In genomic region chr19:10115373-10116158, GRCm38 (mm10) we compare ENCODE assay signal across 25 mouse cellular contexts. TPM values are rescaled to one million over a fixed set of nuclear protein-coding genes. Genes with fewer than 3 reads are reported as not detected.
A peak's percentile ranks its signal among the peaks of the same experiment; 100 is the strongest.
DNase-seq lines count a peak whose midpoint lies in the region; ATAC-seq and TF ChIP-seq lines count a peak whose summit lies in the region.
"Had no signal": no experiment of that assay in that cellular context is flagged by ENCODE, and none has a peak within 500 bp of the region (broad histone marks: within the 10 kb centered on the region; RNA-seq: fewer than 3 reads in every experiment).

No protein-coding gene starts in this region.

- no peaks in the 10 kb centered on the region for H3K27me3 ChIP-seq in midbrain, embryonic 11.5 days (ENCODE audit: control insufficient read depth, insufficient read depth, low read length)
- no peaks in the 10 kb centered on the region for H3K27me3 ChIP-seq in midbrain, embryonic 16.5 days (ENCODE audit: control insufficient read depth, insufficient read depth, low read depth, low read length)
- no peaks in the 10 kb centered on the region for H3K27me3 ChIP-seq in intestine, postnatal 0 days (replicated peaks; ENCODE audit: control insufficient read depth, insufficient read depth, low read length)
- 0 out of 2 replicates have a peak, but pooled peaks cover 3% of the 10 kb centered on the region for H3K27me3 ChIP-seq in midbrain, embryonic 10.5 days (ENCODE audit: low read depth, poor library complexity, severe bottlenecking)
- H3K27me3 ChIP-seq: CH12.LX; hindbrain, embryonic 13.5 days; Patski had no signal

- no peak overlapping the region for H3K4me2 ChIP-seq in midbrain, embryonic 11.5 days
- no peak overlapping the region for H3K4me2 ChIP-seq in midbrain, embryonic 16.5 days (ENCODE audit: low read length)
- no peak overlapping the region for H3K4me2 ChIP-seq in intestine, postnatal 0 days (replicated peaks; ENCODE audit: low read depth)
- H3K4me2 ChIP-seq: heart, embryonic 11.5 days; hindbrain, embryonic 13.5 days had no signal

- H3K27ac ChIP-seq in midbrain, embryonic 11.5 days (ENCODE audit: low read depth, low read length), result no peak overlapping the region
- no peak overlapping the region for H3K27ac ChIP-seq in midbrain, embryonic 16.5 days (ENCODE audit: low read length)
- H3K27ac ChIP-seq in intestine, postnatal 0 days (ENCODE audit: low read depth, low read length), result no peak overlapping the region
- H3K27ac ChIP-seq in midbrain, embryonic 10.5 days (replicated peaks), result no peak overlapping the region
- H3K27ac ChIP-seq: gastrocnemius, adult 2 months; hindbrain, embryonic 10.5 days; hindbrain, embryonic 13.5 days had no signal

- WGBS in midbrain, embryonic 11.5 days, result 81% methylated on average over 6 of the region's 6 CpGs
- WGBS in midbrain, embryonic 16.5 days, result 77% methylated on average over 6 of the region's 6 CpGs
- WGBS in intestine, postnatal 0 days, result 57% methylated on average over 6 of the region's 6 CpGs
- 82% methylated on average over 6 of the region's 6 CpGs for WGBS in midbrain, embryonic 10.5 days

- H3K9ac ChIP-seq in midbrain, embryonic 11.5 days (ENCODE audit: low read length), result no peak overlapping the region
- no peak overlapping the region for H3K9ac ChIP-seq in midbrain, embryonic 16.5 days (ENCODE audit: low read depth, low read length)
- H3K9ac ChIP-seq in intestine, postnatal 0 days (ENCODE audit: low read depth, low read length), result no peak overlapping the region
- H3K9ac ChIP-seq: forebrain, postnatal 0 days; hindbrain, embryonic 13.5 days had no signal

- DNase-seq in kidney, adult 11 months, result peak; percentile 44
- no peak for DNase-seq in kidney, adult 9 months
- peak; percentile 64 for DNase-seq in midbrain, embryonic 11.5 days (ENCODE audit: low spot score, missing footprints)
- DNase-seq in right cerebral cortex, adult 18-20 months, result no peak
- no peak for DNase-seq in midbrain, embryonic 10.5 days (ENCODE audit: low spot score)
- DNase-seq: adrenal gland, postnatal 10 days; adrenal gland, postnatal 36 days; B cell, adult 2 months; cerebellum, adult 18-20 months; cerebellum, adult 9-10 months; cerebellum, postnatal 14 days; forebrain, postnatal 0 days; gastrocnemius, adult 2 months; gastrocnemius, postnatal 14 days; heart, postnatal 36 days had no signal

- H3K4me3 ChIP-seq in midbrain, embryonic 11.5 days (ENCODE audit: low read depth, low read length), result no peak overlapping the region
- H3K4me3 ChIP-seq in midbrain, embryonic 16.5 days (ENCODE audit: low read depth, low read length), result no peak overlapping the region
- no peak overlapping the region for H3K4me3 ChIP-seq in intestine, postnatal 0 days (ENCODE audit: low read depth, low read length)
- no peak overlapping the region for H3K4me3 ChIP-seq in midbrain, embryonic 10.5 days
- H3K4me3 ChIP-seq: gastrocnemius, adult 2 months; hindbrain, embryonic 10.5 days; hindbrain, embryonic 13.5 days had no signal

- H3K4me1 ChIP-seq in midbrain, embryonic 11.5 days (ENCODE audit: control insufficient read depth, insufficient read depth, low read length), result no peaks in the 10 kb centered on the region; the same call in 1 of the 2 replicates
- no peaks in the 10 kb centered on the region for H3K4me1 ChIP-seq in midbrain, embryonic 16.5 days (ENCODE audit: control insufficient read depth, insufficient read depth, low read length)
- H3K4me1 ChIP-seq in intestine, postnatal 0 days (replicated peaks; ENCODE audit: control insufficient read depth, insufficient read depth, low read length), result no peaks in the 10 kb centered on the region
- H3K4me1 ChIP-seq in midbrain, embryonic 10.5 days, result peaks cover 14% of the 10 kb centered on the region
- H3K4me1 ChIP-seq: hindbrain, embryonic 13.5 days had no signal

- no peak for ATAC-seq in midbrain, embryonic 11.5 days (ENCODE audit: low FRiP score)
- no peak for ATAC-seq in midbrain, embryonic 16.5 days
- peak; percentile 72 for ATAC-seq in intestine, postnatal 0 days
- ATAC-seq: forebrain, embryonic 14.5 days; forebrain, postnatal 0 days; hindbrain, embryonic 16.5 days; Patski had no signal

- no peaks in the 10 kb centered on the region for H3K36me3 ChIP-seq in midbrain, embryonic 11.5 days (ENCODE audit: control insufficient read depth, insufficient read depth, low read length)
- no peaks in the 10 kb centered on the region for H3K36me3 ChIP-seq in midbrain, embryonic 16.5 days (ENCODE audit: control insufficient read depth, insufficient read depth, low read length)
- H3K36me3 ChIP-seq in intestine, postnatal 0 days (ENCODE audit: control insufficient read depth, insufficient read depth), result no peaks in the 10 kb centered on the region
- H3K36me3 ChIP-seq in midbrain, embryonic 10.5 days, result no peaks in the 10 kb centered on the region
- H3K36me3 ChIP-seq: G1E; hindbrain, embryonic 10.5 days; hindbrain, embryonic 13.5 days had no signal

- no peaks in the 10 kb centered on the region for H3K9me3 ChIP-seq in midbrain, embryonic 11.5 days (ENCODE audit: control insufficient read depth, low read length)
- H3K9me3 ChIP-seq in midbrain, embryonic 16.5 days (replicated peaks; ENCODE audit: control insufficient read depth, low read length, poor library complexity, severe bottlenecking), result no peaks in the 10 kb centered on the region
- no peaks in the 10 kb centered on the region for H3K9me3 ChIP-seq in intestine, postnatal 0 days (ENCODE audit: control insufficient read depth)
- no peaks in the 10 kb centered on the region; the same call in 1 of the 2 replicates for H3K9me3 ChIP-seq in midbrain, embryonic 10.5 days (replicated peaks)
- H3K9me3 ChIP-seq: G1E; hindbrain, embryonic 10.5 days; hindbrain, embryonic 13.5 days had no signal

- TF ChIP-seq CTCF in intestine, postnatal 0 days (IDR thresholded peaks at IDR 0.05; ENCODE audit: low read depth), result no peak

RNA-seq across cellular contexts. Expression of gene Fads2, which starts 14.0 kb away (rescaled TPM):
- 76.4 and 80.5 TPM in 2 replicates for polyA plus RNA-seq in midbrain, embryonic 11.5 days (2014; fragmentation: Nextera tagmentation; extraction: Ambion mirVana)
- polyA plus RNA-seq in midbrain, embryonic 16.5 days (2015; fragmentation: Nextera tagmentation; extraction: Ambion mirVana), result 215 and 256 TPM in 2 replicates
- polyA plus RNA-seq in intestine, postnatal 0 days (2015; fragmentation: Nextera tagmentation; extraction: Ambion mirVana), result 46.8 and 54.2 TPM in 2 replicates
- 207 and 236 TPM in 2 replicates for polyA plus RNA-seq in midbrain, embryonic 10.5 days (2016; fragmentation: Nextera tagmentation; extraction: Ambion mirVana)

Comparison
In these comparisons a context has a peak if more than half of its experiments do, and no peak if none do; other contexts are left out.
1. DNase-seq: peak in kidney, adult 11 months (single experiment) and midbrain, embryonic 11.5 days (single experiment); none in kidney, adult 9 months (single experiment), right cerebral cortex, adult 18-20 months (single experiment) and midbrain, embryonic 10.5 days (single experiment).